Mouse (Mus musculus) limb, embryonic 15.5 days (tissue): Measurements from ENCODE around the gene Ascc2. TPM values are rescaled to one million over a fixed set of nuclear protein-coding genes. Genes with fewer than 3 reads are reported as not detected.

ENCODE experiments used
- ATAC-seq: fragments of 200-750 bp; cut with Nextera tagmentation; 2 replicates; pipeline ENCODE4 v1.8.0; 2017; ENCODE audit warnings: low read depth, moderate TSS enrichment; ENCODE audit not compliant: insufficient number of reproducible peaks, low FRiP score, low TSS enrichment
- H3K27ac ChIP-seq: fragments of 300-500 bp; sonication (generic); 2 replicates; pipeline ENCODE4 v1.5.1; 2015; ENCODE audit warnings: moderate library complexity, mild to moderate bottlenecking, inconsistent platforms
- H3K27me3 ChIP-seq: fragments of 300-500 bp; sonication (generic); 2 replicates; pipeline ENCODE4 v1.6.1; 2015; ENCODE audit warnings: inconsistent platforms
- H3K36me3 ChIP-seq: fragments of 300-500 bp; sonication (generic); 2 replicates; pipeline ENCODE4 v1.6.1; 2015; ENCODE audit warnings: inconsistent platforms
- H3K4me1 ChIP-seq: fragments of 300-500 bp; sonication (generic); 2 replicates; pipeline ENCODE4 v1.6.1; 2015; ENCODE audit warnings: inconsistent platforms
- H3K4me2 ChIP-seq: fragments of 300-500 bp; sonication (generic); 2 replicates; pipeline ENCODE4 v1.6.1; 2015; ENCODE audit warnings: mild to moderate bottlenecking, inconsistent platforms
- H3K4me3 ChIP-seq: fragments of 300-500 bp; sonication (generic); 2 replicates; pipeline ENCODE4 v1.5.1; 2015; ENCODE audit warnings: mild to moderate bottlenecking, inconsistent platforms
- H3K9ac ChIP-seq: fragments of 300-500 bp; sonication (generic); 2 replicates; pipeline ENCODE4 v1.6.1; 2015; ENCODE audit warnings: inconsistent platforms
- H3K9me3 ChIP-seq: fragments of 300-500 bp; sonication (generic); 2 replicates; pipeline ENCODE4 v1.6.1; 2016; ENCODE audit warnings: inconsistent platforms
- WGBS: fragments of 180-500 bp; shearing (Covaris S2); methylation state at CpG from one replicate; pipeline ENCODE4 v1.1.7; 2015; 5-methylcytosine and 5-hydroxymethylcytosine counted together
- polyA plus RNA-seq: library from polyadenylated mRNA; unstranded; fragments of >200 nt; fragmentation: Nextera tagmentation; extraction: Ambion mirVana; gene quantifications from 2 replicates; pipeline ENCODE4 v1.2.1, GENCODE M21; 2015

Gene Ascc2
- polyA plus RNA-seq, 1 experiment from 2014 or later: 32.2 TPM

- Histone ChIP-seq H3K4me1 (no peaks in the 10 kb centered on the region), H3K27ac (no peak overlapping the region), H3K4me3 (no peak overlapping the region), H3K36me3 (no peaks in the 10 kb centered on the region), H3K9ac (no peak overlapping the region), H3K27me3 (no peaks in the 10 kb centered on the region), H3K4me2 (no peak overlapping the region), H3K9me3 (no peaks in the 10 kb centered on the region)
- ATAC-seq: no peak
These were observed 75.3 kb downstream of the Ascc2 start for GRCm38 (mm10) chr11:4712822-4713221.

GRCm38 (mm10) chr11:4714727-4715126, 77.2 kb downstream of the Ascc2 start:
- no peak for ATAC-seq
- H3K27me3 ChIP-seq: no peaks in the 10 kb centered on the region
- H3K9me3 ChIP-seq: no peaks in the 10 kb centered on the region
- peaks cover 3% of the 10 kb centered on the region; the same call in 1 of the 2 replicates for H3K4me1 ChIP-seq
- WGBS: 88% methylated on average over 4 of the region's 4 CpGs
- no peak overlapping the region for H3K27ac ChIP-seq
- H3K4me3 ChIP-seq: no peak overlapping the region
- no peak overlapping the region for H3K9ac ChIP-seq
- H3K4me2 ChIP-seq: no peak overlapping the region
- H3K36me3 ChIP-seq: no peaks in the 10 kb centered on the region

- Histone ChIP-seq H3K9ac (no peak overlapping the region), H3K9me3 (no peaks in the 10 kb centered on the region), H3K27ac (no peak overlapping the region), H3K4me1 (peaks cover 12% of the 10 kb centered on the region), H3K4me3 (no peak overlapping the region), H3K27me3 (no peaks in the 10 kb centered on the region), H3K36me3 (no peaks in the 10 kb centered on the region), H3K4me2 (no peak overlapping the region)
- 72% methylated on average over 4 of the region's 4 CpGs for WGBS
- ATAC-seq: no peak
These were observed 78.0 kb downstream of the Ascc2 start for GRCm38 (mm10) chr11:4715596-4715995.

- Histone ChIP-seq H3K9ac (no peak overlapping the region), H3K4me2 (no peak overlapping the region), H3K36me3 (no peaks in the 10 kb centered on the region), H3K9me3 (no peaks in the 10 kb centered on the region), H3K27ac (no peak overlapping the region), H3K4me1 (peaks cover 20% of the 10 kb centered on the region), H3K4me3 (no peak overlapping the region), H3K27me3 (no peaks in the 10 kb centered on the region)
- 85% methylated on average over 5 of the region's 5 CpGs for whole genome bisulfite sequencing
- ATAC-seq: no peak
These were observed 79.1 kb downstream of the Ascc2 start for GRCm38 (mm10) chr11:4716530-4717236.

GRCm38 (mm10) chr11:4718548-4718947, 81.0 kb downstream of the Ascc2 start:
- H3K9me3 ChIP-seq: no peaks in the 10 kb centered on the region
- WGBS: 84% methylated on average over 5 of the region's 5 CpGs

GRCm38 (mm10) chr11:4719961-4720360, 82.4 kb downstream of the Ascc2 start:
- Histone ChIP-seq H3K4me2 (no peak overlapping the region), H3K27me3 (no peaks in the 10 kb centered on the region), H3K36me3 (peaks cover 27% of the 10 kb centered on the region), H3K27ac (no peak overlapping the region), H3K4me1 (peaks cover 20% of the 10 kb centered on the region), H3K9me3 (no peaks in the 10 kb centered on the region), H3K4me3 (no peak overlapping the region), H3K9ac (no peak overlapping the region)
- ATAC-seq: no peak
- WGBS: 74% methylated on average over 9 of the region's 9 CpGs

More at GRCm38 (mm10) chr11:4718548-4718947, 81.0 kb downstream of the Ascc2 start:
- no peaks in the 10 kb centered on the region for H3K27me3 ChIP-seq
- no peak overlapping the region for H3K9ac ChIP-seq
- H3K4me2 ChIP-seq: no peak overlapping the region
- H3K4me3 ChIP-seq: no peak overlapping the region
- peaks cover 20% of the 10 kb centered on the region for H3K4me1 ChIP-seq
- no peak for ATAC-seq
- H3K36me3 ChIP-seq: peaks cover 13% of the 10 kb centered on the region
- no peak overlapping the region for H3K27ac ChIP-seq

- 54% methylated on average over 11 of the region's 11 CpGs for WGBS
- peak; percentile 8; the same call in 1 of the 2 replicates for ATAC-seq
- no peak overlapping the region for H3K9ac ChIP-seq
These were observed 82.8 kb downstream of the Ascc2 start for GRCm38 (mm10) chr11:4720393-4720792.

GRCm38 (mm10) chr11:4720900-4721580, 83.5 kb downstream of the Ascc2 start:
- H3K27me3 ChIP-seq: no peaks in the 10 kb centered on the region
- ATAC-seq: peak; percentile 40; the same call in 1 of the 2 replicates
- no peak overlapping the region for H3K4me2 ChIP-seq
- no peak overlapping the region for H3K9ac ChIP-seq
- peaks cover 36% of the 10 kb centered on the region for H3K36me3 ChIP-seq
- H3K27ac ChIP-seq: no peak overlapping the region
- 40% methylated on average over 7 of the region's 7 CpGs for WGBS
- H3K4me1 ChIP-seq: peaks cover 20% of the 10 kb centered on the region
- no peaks in the 10 kb centered on the region for H3K9me3 ChIP-seq
- no peak overlapping the region for H3K4me3 ChIP-seq

More at GRCm38 (mm10) chr11:4720393-4720792, 82.8 kb downstream of the Ascc2 start:
- Histone ChIP-seq H3K27me3 (no peaks in the 10 kb centered on the region), H3K4me2 (no peak overlapping the region), H3K4me3 (no peak overlapping the region), H3K27ac (no peak overlapping the region), H3K4me1 (peaks cover 20% of the 10 kb centered on the region), H3K36me3 (peaks cover 31% of the 10 kb centered on the region), H3K9me3 (no peaks in the 10 kb centered on the region)

- H3K27ac ChIP-seq: no peak overlapping the region
- peaks cover 20% of the 10 kb centered on the region for H3K4me1 ChIP-seq
- no peaks in the 10 kb centered on the region for H3K27me3 ChIP-seq
- no peak overlapping the region for H3K4me3 ChIP-seq
- no peak overlapping the region for H3K9ac ChIP-seq
- H3K9me3 ChIP-seq: no peaks in the 10 kb centered on the region
- no peak for ATAC-seq
- 73% methylated on average over 8 of the region's 8 CpGs for WGBS
- no peak overlapping the region for H3K4me2 ChIP-seq
- H3K36me3 ChIP-seq: peaks cover 36% of the 10 kb centered on the region
These were observed 84.2 kb downstream of the Ascc2 start for GRCm38 (mm10) chr11:4721728-4722127.

- Histone ChIP-seq H3K27me3 (no peaks in the 10 kb centered on the region), H3K9me3 (no peaks in the 10 kb centered on the region), H3K4me3 (no peak overlapping the region), H3K36me3 (peaks cover 23% of the 10 kb centered on the region), H3K4me1 (peaks cover 7% of the 10 kb centered on the region), H3K27ac (no peak overlapping the region), H3K4me2 (no peak overlapping the region), H3K9ac (no peak overlapping the region)
- 42% methylated on average over 12 of the region's 12 CpGs for WGBS
- no peak for ATAC-seq
These were observed 92.1 kb downstream of the Ascc2 start for GRCm38 (mm10) chr11:4729603-4730002.

- H3K27me3 ChIP-seq: no peaks in the 10 kb centered on the region
- no peak overlapping the region for H3K4me3 ChIP-seq
- peaks cover 18% of the 10 kb centered on the region for H3K36me3 ChIP-seq
- H3K9ac ChIP-seq: 0 out of 2 replicates have a peak overlapping the region, but pooled peaks have one; percentile 26
- H3K4me2 ChIP-seq: no peak overlapping the region
- H3K4me1 ChIP-seq: peaks cover 7% of the 10 kb centered on the region
- ATAC-seq: no peak
- H3K9me3 ChIP-seq: no peaks in the 10 kb centered on the region
- no peak overlapping the region for H3K27ac ChIP-seq
- 62% methylated on average over 6 of the region's 6 CpGs for WGBS
These were observed 92.5 kb downstream of the Ascc2 start for GRCm38 (mm10) chr11:4730096-4730495.

GRCm38 (mm10) chr11:4730913-4731312, 93.4 kb downstream of the Ascc2 start:
- no peak for ATAC-seq
- WGBS: 64% methylated on average over 5 of the region's 5 CpGs

More at GRCm38 (mm10) chr11:4730913-4731312, 93.4 kb downstream of the Ascc2 start:
- Histone ChIP-seq H3K4me1 (peaks cover 7% of the 10 kb centered on the region), H3K27ac (no peak overlapping the region), H3K36me3 (peaks cover 11% of the 10 kb centered on the region; the same call in 1 of the 2 replicates), H3K27me3 (no peaks in the 10 kb centered on the region), H3K4me2 (no peak overlapping the region), H3K9ac (no peak overlapping the region), H3K9me3 (no peaks in the 10 kb centered on the region), H3K4me3 (no peak overlapping the region)
